Mouse (Mus musculus): ENCODE data around the gene Sfxn2.

GRCm38 (mm10) chr19:46619518-46619917, 46.4 kb downstream of the Sfxn2 start:
- TF ChIP-seq CTCF (IDR thresholded peaks at IDR 0.05; ENCODE audit: extremely low read depth, insufficient read depth, low read length): no peak
- no peak for TF ChIP-seq POLR2A (IDR thresholded peaks at IDR 0.05; ENCODE audit: extremely low read depth, insufficient read depth, low read length)

All from cortical plate, adult 2 months (tissue).